Mouse (Mus musculus): ENCODE data around the gene Cldn3. TPM values are rescaled to one million over a fixed set of nuclear protein-coding genes. Genes with fewer than 3 reads are reported as not detected.

Cldn3 gene
- polyA plus RNA-seq, 1 experiment from 2014 or later: 1.2 TPM

DNA sequence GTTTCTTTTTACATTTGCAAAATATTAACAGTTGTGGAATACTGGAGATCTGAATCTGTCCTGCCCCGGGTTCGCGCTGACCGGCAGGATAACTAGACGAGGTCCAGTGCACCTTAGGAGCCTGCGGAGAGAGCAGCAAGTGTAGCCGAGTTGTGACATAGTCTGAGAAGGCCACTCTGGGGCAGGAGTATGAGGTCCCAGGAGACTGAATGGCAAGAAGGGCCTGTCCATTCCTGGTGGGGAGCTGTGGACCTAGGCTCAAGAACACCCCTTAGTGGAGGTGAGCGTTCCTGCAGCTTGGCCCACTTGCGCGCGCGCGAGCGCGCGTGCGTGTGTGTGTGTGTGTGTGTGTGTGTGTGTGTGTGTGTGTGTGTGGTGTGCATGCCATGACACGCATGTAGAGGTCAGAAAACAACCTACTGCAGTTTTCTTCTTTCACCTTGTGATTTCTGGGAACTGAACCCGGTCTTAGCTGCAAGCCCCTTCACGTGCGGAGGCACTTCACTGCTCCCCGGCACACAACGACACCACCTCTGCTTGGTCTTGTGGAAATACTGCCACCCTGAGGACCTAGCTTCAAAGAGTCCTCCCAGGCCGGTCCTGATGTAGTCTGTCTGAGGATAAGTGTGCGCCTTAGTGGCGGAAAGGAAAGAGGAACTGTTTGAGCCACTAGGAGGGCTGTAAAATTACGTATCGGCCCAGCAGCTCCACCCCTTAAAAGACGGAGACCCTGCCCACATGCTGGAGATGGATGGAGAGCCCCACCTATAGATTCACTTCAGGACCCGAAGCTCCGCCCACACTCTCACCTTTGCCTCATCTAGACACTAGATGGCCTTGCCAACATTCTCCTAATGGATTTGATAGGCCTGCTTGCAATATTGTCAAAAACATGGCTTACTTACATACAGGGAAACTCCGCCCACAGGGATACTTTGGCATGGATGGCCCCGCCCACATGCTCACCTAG is 19.9 kb upstream of the Cldn3 start:
- Histone ChIP-seq H3K4me3 (replicated peaks) (peak overlapping the region; percentile 34), H3K9ac (peak overlapping the region; percentile 25; the same call in 1 of the 2 replicates), H3K36me3 (replicated peaks) (no peaks in the 10 kb centered on the region), H3K4me1 (replicated peaks) (peaks cover 15% of the 10 kb centered on the region), H3K9me3 (replicated peaks) (no peaks in the 10 kb centered on the region), H3K27ac (replicated peaks) (no peak overlapping the region), H3K4me2 (peak overlapping the region; percentile 71), H3K27me3 (peaks cover 14% of the 10 kb centered on the region)
- 6% methylated on average over 33 of the region's 33 CpGs for WGBS (ENCODE audit: insufficient replicate concordance)
- peak; percentile 79 for ATAC-seq (ENCODE audit: insufficient read depth)

DNA sequence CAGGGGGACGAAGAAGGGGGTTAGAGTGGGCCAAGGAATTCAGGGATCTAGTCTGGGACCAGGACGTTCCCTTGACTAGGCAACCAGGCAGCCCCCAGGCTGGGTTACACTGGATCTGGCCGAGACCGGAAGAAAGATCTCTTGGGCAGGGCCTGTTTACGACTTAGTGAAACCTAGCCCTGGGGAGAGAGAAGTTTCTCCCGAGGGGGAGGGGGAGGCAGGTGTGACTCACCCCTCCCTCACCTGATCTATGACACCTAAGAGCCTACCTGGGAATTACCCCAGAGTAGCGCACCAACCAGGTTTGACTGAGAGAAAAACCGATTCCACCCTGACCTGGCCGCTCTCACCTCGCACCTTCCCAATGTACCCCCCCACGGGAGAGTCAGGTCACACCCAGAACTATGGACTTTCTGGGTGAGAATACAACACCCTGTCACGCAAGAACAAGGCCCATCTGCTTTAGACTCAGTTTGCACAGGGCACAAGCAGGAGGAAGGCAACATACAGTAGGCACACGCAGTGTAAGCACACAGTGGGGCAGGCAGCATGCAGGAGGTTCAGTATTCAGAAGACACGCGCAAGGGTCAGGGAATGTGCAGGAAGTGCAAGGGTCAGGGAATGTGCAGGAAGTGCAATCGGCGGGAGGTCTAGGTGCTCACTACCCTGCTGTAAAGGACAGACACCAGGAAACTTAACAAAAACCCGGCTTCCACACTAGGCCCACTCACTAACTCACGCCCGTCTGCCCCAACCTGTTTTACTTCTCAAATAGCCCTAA is 18.7 kb upstream of the Cldn3 start:
- 74% methylated on average over 20 of the region's 20 CpGs for WGBS (ENCODE audit: insufficient replicate concordance)

GRCm38 (mm10) chr5:134970671-134971070 is 15.3 kb upstream of the Cldn3 start:
- Histone ChIP-seq H3K4me2 (no peak overlapping the region), H3K36me3 (replicated peaks) (no peaks in the 10 kb centered on the region), H3K27ac (replicated peaks) (no peak overlapping the region), H3K9ac (no peak overlapping the region), H3K4me3 (replicated peaks) (no peak overlapping the region), H3K27me3 (peaks cover 14% of the 10 kb centered on the region), H3K4me1 (replicated peaks) (peaks cover 41% of the 10 kb centered on the region), H3K9me3 (replicated peaks) (no peaks in the 10 kb centered on the region)
- WGBS (ENCODE audit: insufficient replicate concordance): 57% methylated on average over 8 of the region's 8 CpGs
- ATAC-seq (ENCODE audit: insufficient read depth): no peak

More for the DNA sequence above, 18.7 kb upstream of the Cldn3 start:
- no peaks in the 10 kb centered on the region for H3K9me3 ChIP-seq (replicated peaks)
- no peak overlapping the region for H3K4me2 ChIP-seq
- H3K27me3 ChIP-seq: peaks cover 14% of the 10 kb centered on the region
- peaks cover 17% of the 10 kb centered on the region for H3K4me1 ChIP-seq (replicated peaks)
- no peak overlapping the region for H3K9ac ChIP-seq
- H3K27ac ChIP-seq (replicated peaks): no peak overlapping the region
- H3K36me3 ChIP-seq (replicated peaks): no peaks in the 10 kb centered on the region
- H3K4me3 ChIP-seq (replicated peaks): no peak overlapping the region
- ATAC-seq (ENCODE audit: insufficient read depth): no peak

GRCm38 (mm10) chr5:134973081-134973480 is 12.9 kb upstream of the Cldn3 start:
- H3K4me1 ChIP-seq (replicated peaks): peaks cover 52% of the 10 kb centered on the region
- no peak overlapping the region for H3K4me3 ChIP-seq (replicated peaks)
- H3K36me3 ChIP-seq (replicated peaks): no peaks in the 10 kb centered on the region
- no peaks in the 10 kb centered on the region for H3K9me3 ChIP-seq (replicated peaks)
- H3K9ac ChIP-seq: no peak overlapping the region
- no peak for ATAC-seq (ENCODE audit: insufficient read depth)
- no peak overlapping the region for H3K27ac ChIP-seq (replicated peaks)
- no peak overlapping the region for H3K4me2 ChIP-seq
- peaks cover 3% of the 10 kb centered on the region; the same call in 1 of the 2 replicates for H3K27me3 ChIP-seq

- H3K36me3 ChIP-seq (replicated peaks): no peaks in the 10 kb centered on the region
- no peak overlapping the region for H3K9ac ChIP-seq
- no peak overlapping the region for H3K27ac ChIP-seq (replicated peaks)
- H3K4me2 ChIP-seq: no peak overlapping the region
- peaks cover 54% of the 10 kb centered on the region for H3K4me1 ChIP-seq (replicated peaks)
- WGBS (ENCODE audit: insufficient replicate concordance): 64% methylated on average over 7 of the region's 7 CpGs
- peaks cover under 1% of the 10 kb centered on the region; the same call in 1 of the 2 replicates for H3K27me3 ChIP-seq
- H3K9me3 ChIP-seq (replicated peaks): no peaks in the 10 kb centered on the region
- no peak for ATAC-seq (ENCODE audit: insufficient read depth)
- no peak overlapping the region for H3K4me3 ChIP-seq (replicated peaks)
These were observed 12.5 kb upstream of the Cldn3 start for GRCm38 (mm10) chr5:134973526-134973925.

DNA sequence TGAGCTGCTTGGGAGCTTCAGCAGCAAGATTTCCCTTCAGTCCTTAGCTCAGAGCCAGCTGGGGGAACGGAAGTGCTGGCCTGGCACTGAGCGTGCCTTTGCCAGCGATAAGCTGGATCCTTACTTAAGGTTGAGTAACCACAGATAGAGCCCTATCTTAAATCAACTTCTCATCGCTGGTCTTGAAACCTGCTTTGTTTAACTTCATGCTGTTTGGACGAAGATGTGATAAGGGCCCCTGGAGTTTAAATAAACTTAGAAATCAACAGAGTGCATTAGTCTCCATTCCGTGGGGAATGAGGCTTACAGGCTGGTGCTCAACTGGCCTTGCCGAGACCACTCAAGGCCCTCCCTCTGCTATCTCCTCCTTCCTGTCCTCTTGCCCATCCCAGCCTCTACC is 11.7 kb upstream of the Cldn3 start:
- ATAC-seq (ENCODE audit: insufficient read depth): peak; percentile 52
- Histone ChIP-seq H3K4me2 (peak overlapping the region; percentile 51), H3K9me3 (replicated peaks) (no peaks in the 10 kb centered on the region), H3K4me1 (replicated peaks) (peaks cover 54% of the 10 kb centered on the region), H3K27ac (replicated peaks) (peak overlapping the region; percentile 7; the same call in 1 of the 2 replicates), H3K4me3 (replicated peaks) (no peak overlapping the region), H3K9ac (no peak overlapping the region), H3K27me3 (no peaks in the 10 kb centered on the region), H3K36me3 (replicated peaks) (no peaks in the 10 kb centered on the region)
- 4% methylated on average over 7 of the region's 7 CpGs for WGBS (ENCODE audit: insufficient replicate concordance)

GRCm38 (mm10) chr5:134974921-134975320 is 11.1 kb upstream of the Cldn3 start:
- H3K4me2 ChIP-seq: peak overlapping the region; percentile 51; the same call in 1 of the 2 replicates
- peaks cover 54% of the 10 kb centered on the region for H3K4me1 ChIP-seq (replicated peaks)
- ATAC-seq (ENCODE audit: insufficient read depth): no peak
- 17% methylated on average over 2 of the region's 2 CpGs for WGBS (ENCODE audit: insufficient replicate concordance)
- no peaks in the 10 kb centered on the region for H3K9me3 ChIP-seq (replicated peaks)
- no peak overlapping the region for H3K4me3 ChIP-seq (replicated peaks)
- no peaks in the 10 kb centered on the region for H3K27me3 ChIP-seq
- H3K36me3 ChIP-seq (replicated peaks): no peaks in the 10 kb centered on the region
- H3K27ac ChIP-seq (replicated peaks): peak overlapping the region; percentile 7; the same call in 1 of the 2 replicates
- no peak overlapping the region for H3K9ac ChIP-seq

- peak; percentile 68 for ATAC-seq (ENCODE audit: insufficient read depth)
- 20% methylated on average over 2 of the region's 2 CpGs for WGBS (ENCODE audit: insufficient replicate concordance)
- H3K9me3 ChIP-seq (replicated peaks): no peaks in the 10 kb centered on the region
- peaks cover 65% of the 10 kb centered on the region for H3K4me1 ChIP-seq (replicated peaks)
- no peak overlapping the region for H3K4me3 ChIP-seq (replicated peaks)
- no peaks in the 10 kb centered on the region for H3K27me3 ChIP-seq
- H3K9ac ChIP-seq: no peak overlapping the region
- H3K36me3 ChIP-seq (replicated peaks): no peaks in the 10 kb centered on the region
- peak overlapping the region; percentile 72 for H3K27ac ChIP-seq (replicated peaks)
- peak overlapping the region; percentile 46 for H3K4me2 ChIP-seq
These were observed 9.8 kb upstream of the Cldn3 start for GRCm38 (mm10) chr5:134976164-134976563.

- 35% methylated on average over 14 of the region's 14 CpGs for WGBS (ENCODE audit: insufficient replicate concordance)
- no peak overlapping the region for H3K9ac ChIP-seq
- H3K4me1 ChIP-seq (replicated peaks): peaks cover 67% of the 10 kb centered on the region
- peak overlapping the region; percentile 72 for H3K27ac ChIP-seq (replicated peaks)
- no peak overlapping the region for H3K4me3 ChIP-seq (replicated peaks)
- peak; percentile 53 for ATAC-seq (ENCODE audit: insufficient read depth)
- H3K4me2 ChIP-seq: peak overlapping the region; percentile 46
- no peaks in the 10 kb centered on the region for H3K36me3 ChIP-seq (replicated peaks)
- H3K27me3 ChIP-seq: no peaks in the 10 kb centered on the region
- H3K9me3 ChIP-seq (replicated peaks): no peaks in the 10 kb centered on the region
These were observed 9.3 kb upstream of the Cldn3 start for GRCm38 (mm10) chr5:134976577-134977250.

DNA sequence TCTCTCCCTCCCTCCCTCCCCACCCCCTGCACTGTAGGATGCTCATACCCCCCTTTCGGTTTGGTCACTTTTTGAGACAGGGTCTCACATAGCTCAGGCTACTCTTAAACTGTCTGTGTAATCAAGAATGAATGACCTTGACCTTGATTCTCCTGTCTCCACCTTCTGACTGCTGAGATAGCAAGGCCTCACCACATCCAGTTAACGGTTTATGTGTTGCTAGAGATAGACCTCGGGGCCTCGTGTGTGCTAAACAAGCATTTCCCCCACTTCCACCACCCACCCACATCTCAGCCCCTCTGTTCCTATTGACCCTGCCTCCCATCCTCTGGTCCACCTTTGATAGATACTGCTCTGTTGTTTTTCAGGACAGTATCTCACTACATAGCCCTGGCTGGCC is 8.2 kb upstream of the Cldn3 start:
- peaks cover 61% of the 10 kb centered on the region for H3K4me1 ChIP-seq (replicated peaks)
- no peak for ATAC-seq (ENCODE audit: insufficient read depth)
- H3K4me3 ChIP-seq (replicated peaks): no peak overlapping the region
- H3K36me3 ChIP-seq (replicated peaks): no peaks in the 10 kb centered on the region
- H3K9me3 ChIP-seq (replicated peaks): no peaks in the 10 kb centered on the region
- no peak overlapping the region for H3K27ac ChIP-seq (replicated peaks)
- 31% methylated on average over 4 of the region's 4 CpGs for WGBS (ENCODE audit: insufficient replicate concordance)
- H3K9ac ChIP-seq: no peak overlapping the region
- H3K27me3 ChIP-seq: no peaks in the 10 kb centered on the region
- no peak overlapping the region for H3K4me2 ChIP-seq

Data from liver, embryonic 15.5 days (tissue).